Mouse (Mus musculus) forebrain, embryonic 13.5 days (tissue): ENCODE results near the gene Serpina16. TPM values are rescaled to one million over a fixed set of nuclear protein-coding genes. Genes with fewer than 3 reads are reported as not detected.
"Not testable (repeated sequence)": the region's sequence is repeated elsewhere in the genome, so short reads cannot be mapped to it uniquely, and the experiment has no call there.

ENCODE experiments used
- ATAC-seq: fragments of 200-750 bp; cut with Nextera tagmentation; 2 replicates; pipeline ENCODE4 v1.8.0; 2017
- H3K27ac ChIP-seq: fragments of 300-500 bp; sonication (generic); 2 replicates; pipeline ENCODE4 v1.5.1; 2015; ENCODE audit warnings: inconsistent platforms, mild to moderate bottlenecking, moderate library complexity
- H3K27me3 ChIP-seq: fragments of 300-500 bp; sonication (generic); 2 replicates; pipeline ENCODE4 v1.6.1; 2015; ENCODE audit warnings: mild to moderate bottlenecking, inconsistent platforms
- H3K36me3 ChIP-seq: fragments of 300-500 bp; sonication (generic); 2 replicates; pipeline ENCODE4 v1.6.1; 2015; ENCODE audit warnings: mild to moderate bottlenecking, inconsistent platforms; ENCODE audit not compliant: poor library complexity, severe bottlenecking
- H3K4me1 ChIP-seq: fragments of 300-500 bp; sonication (generic); 2 replicates; pipeline ENCODE4 v1.6.1; 2015; ENCODE audit warnings: inconsistent platforms
- H3K4me2 ChIP-seq: fragments of 300-500 bp; sonication (generic); 2 replicates; pipeline ENCODE4 v1.6.1; 2015; ENCODE audit warnings: inconsistent platforms, mild to moderate bottlenecking, moderate library complexity
- H3K4me3 ChIP-seq: fragments of 300-500 bp; sonication (generic); 2 replicates; pipeline ENCODE4 v1.5.1; 2015; ENCODE audit warnings: mild to moderate bottlenecking, inconsistent platforms
- H3K9ac ChIP-seq: fragments of 300-500 bp; sonication (generic); 2 replicates; pipeline ENCODE4 v1.6.1; 2015; ENCODE audit warnings: mild to moderate bottlenecking, inconsistent platforms
- H3K9me3 ChIP-seq: fragments of 300-500 bp; sonication (generic); replicated peaks from 2 replicates; pipeline ENCODE4 v1.6.1; 2016; ENCODE audit warnings: inconsistent platforms
- WGBS: fragments of 180-500 bp; shearing (Covaris S2); methylation state at CpG from one replicate; pipeline ENCODE4 v1.1.7; 2015; 5-methylcytosine and 5-hydroxymethylcytosine counted together
- polyA plus RNA-seq: library from polyadenylated mRNA; unstranded; fragments of >200 nt; fragmentation: Nextera tagmentation; extraction: Ambion mirVana; gene quantifications from 2 replicates; pipeline ENCODE4 v1.2.1, GENCODE M21; 2015

Gene Serpina16
- polyA plus RNA-seq, 1 experiment from 2014 or later, result not detected

- WGBS, result 81% methylated on average over 2 of the region's 2 CpGs
- no peaks in the 10 kb centered on the region for H3K4me1 ChIP-seq
- H3K36me3 ChIP-seq, result no peaks in the 10 kb centered on the region
- H3K27ac ChIP-seq, result no peak overlapping the region
- no peak overlapping the region for H3K4me3 ChIP-seq
- H3K9ac ChIP-seq, result no peak overlapping the region
- H3K4me2 ChIP-seq, result no peak overlapping the region
- ATAC-seq, result no peak
- no peaks in the 10 kb centered on the region for H3K9me3 ChIP-seq
- no peaks in the 10 kb centered on the region for H3K27me3 ChIP-seq
Observed at GRCm38 (mm10) chr12:103681739-103682138, 5.8 kb upstream of the Serpina16 start.

GRCm38 (mm10) chr12:103681169-103681568 lies 5.2 kb upstream of the Serpina16 start:
- Histone ChIP-seq H3K4me2 (no peak overlapping the region), H3K36me3 (no peaks in the 10 kb centered on the region), H3K27ac (no peak overlapping the region), H3K27me3 (no peaks in the 10 kb centered on the region), H3K4me3 (no peak overlapping the region), H3K4me1 (no peaks in the 10 kb centered on the region), H3K9ac (no peak overlapping the region), H3K9me3 (no peaks in the 10 kb centered on the region)
- no peak for ATAC-seq
- 83% methylated on average over 2 of the region's 2 CpGs for WGBS

- H3K9ac ChIP-seq, H3K27me3 ChIP-seq, H3K4me2 ChIP-seq, ATAC-seq, H3K36me3 ChIP-seq, H3K4me3 ChIP-seq, H3K4me1 ChIP-seq, H3K27ac ChIP-seq, H3K9me3 ChIP-seq: not testable (repeated sequence)
- 94% methylated on average over 1 of the region's 1 CpGs for WGBS
Observed at GRCm38 (mm10) chr12:103679853-103680252, 3.9 kb upstream of the Serpina16 start.

GRCm38 (mm10) chr12:103673179-103673578 lies 2.8 kb downstream of the Serpina16 start:
- Histone ChIP-seq H3K4me3 (no peak overlapping the region), H3K4me2 (no peak overlapping the region), H3K9ac (no peak overlapping the region), H3K36me3 (no peaks in the 10 kb centered on the region), H3K27ac (no peak overlapping the region), H3K4me1 (no peaks in the 10 kb centered on the region), H3K27me3 (no peaks in the 10 kb centered on the region), H3K9me3 (0 out of 2 replicates have a peak, but pooled peaks cover 3% of the 10 kb centered on the region)
- 79% methylated on average over 2 of the region's 2 CpGs for WGBS
- no peak for ATAC-seq

- H3K27me3 ChIP-seq, result no peaks in the 10 kb centered on the region
- no peak overlapping the region for H3K27ac ChIP-seq
- no peaks in the 10 kb centered on the region for H3K4me1 ChIP-seq
- H3K4me3 ChIP-seq, result no peak overlapping the region
- ATAC-seq, result no peak
- H3K4me2 ChIP-seq, result no peak overlapping the region
- H3K36me3 ChIP-seq, result no peaks in the 10 kb centered on the region
- WGBS, result 81% methylated on average over 3 of the region's 3 CpGs
- H3K9me3 ChIP-seq, result 0 out of 2 replicates have a peak, but pooled peaks cover 6% of the 10 kb centered on the region
- no peak overlapping the region for H3K9ac ChIP-seq
Observed at GRCm38 (mm10) chr12:103671483-103671882, 4.5 kb downstream of the Serpina16 start.

GRCm38 (mm10) chr12:103670964-103671363 lies 5.0 kb downstream of the Serpina16 start:
- Histone ChIP-seq H3K9ac (no peak overlapping the region), H3K27me3 (no peaks in the 10 kb centered on the region), H3K36me3 (no peaks in the 10 kb centered on the region), H3K4me2 (no peak overlapping the region), H3K27ac (no peak overlapping the region), H3K4me1 (no peaks in the 10 kb centered on the region), H3K4me3 (no peak overlapping the region), H3K9me3 (0 out of 2 replicates have a peak, but pooled peaks cover 6% of the 10 kb centered on the region)
- ATAC-seq, result no peak
- WGBS, result 82% methylated on average over 2 of the region's 2 CpGs

- Histone ChIP-seq H3K9ac (no peak overlapping the region), H3K4me1 (no peaks in the 10 kb centered on the region), H3K4me2 (no peak overlapping the region), H3K4me3 (no peak overlapping the region), H3K36me3 (no peaks in the 10 kb centered on the region), H3K27ac (no peak overlapping the region), H3K9me3 (0 out of 2 replicates have a peak, but pooled peaks cover 5% of the 10 kb centered on the region), H3K27me3 (no peaks in the 10 kb centered on the region)
- ATAC-seq, result no peak
- 87% methylated on average over 5 of the region's 5 CpGs for WGBS
Observed at GRCm38 (mm10) chr12:103670344-103670743, 5.6 kb downstream of the Serpina16 start.

GRCm38 (mm10) chr12:103665286-103665685 lies 10.7 kb downstream of the Serpina16 start:
- no peak for ATAC-seq
- Histone ChIP-seq H3K27ac (no peak overlapping the region), H3K9me3 (0 out of 2 replicates have a peak, but pooled peaks cover 3% of the 10 kb centered on the region), H3K9ac (no peak overlapping the region), H3K4me3 (no peak overlapping the region), H3K36me3 (no peaks in the 10 kb centered on the region), H3K4me2 (no peak overlapping the region), H3K27me3 (no peaks in the 10 kb centered on the region), H3K4me1 (no peaks in the 10 kb centered on the region)
- 91% methylated on average over 3 of the region's 3 CpGs for WGBS

- not testable (repeated sequence) for H3K9me3 ChIP-seq, H3K4me2 ChIP-seq, H3K36me3 ChIP-seq, ATAC-seq, H3K4me1 ChIP-seq, H3K27me3 ChIP-seq, H3K27ac ChIP-seq, H3K9ac ChIP-seq, H3K4me3 ChIP-seq
Observed at GRCm38 (mm10) chr12:103662053-103662452, 13.9 kb downstream of the Serpina16 start.

GRCm38 (mm10) chr12:103660076-103660475 lies 15.9 kb downstream of the Serpina16 start:
- Histone ChIP-seq H3K27me3 (no peaks in the 10 kb centered on the region), H3K4me2 (no peak overlapping the region), H3K27ac (no peak overlapping the region), H3K4me3 (no peak overlapping the region), H3K9ac (no peak overlapping the region), H3K36me3 (no peaks in the 10 kb centered on the region), H3K9me3 (no peaks in the 10 kb centered on the region), H3K4me1 (no peaks in the 10 kb centered on the region)
- 88% methylated on average over 5 of the region's 5 CpGs for WGBS
- ATAC-seq, result no peak

GRCm38 (mm10) chr12:103659171-103659570 lies 16.8 kb downstream of the Serpina16 start:
- no peak for ATAC-seq
- Histone ChIP-seq H3K27me3 (no peaks in the 10 kb centered on the region), H3K4me2 (no peak overlapping the region), H3K9me3 (no peaks in the 10 kb centered on the region), H3K4me3 (no peak overlapping the region), H3K9ac (no peak overlapping the region), H3K4me1 (no peaks in the 10 kb centered on the region), H3K27ac (no peak overlapping the region), H3K36me3 (no peaks in the 10 kb centered on the region)
- WGBS, result 85% methylated on average over 2 of the region's 2 CpGs

GRCm38 (mm10) chr12:103657991-103658390 lies 17.9 kb downstream of the Serpina16 start:
- H3K27me3 ChIP-seq, result no peaks in the 10 kb centered on the region
- WGBS, result 84% methylated on average over 10 of the region's 10 CpGs
- H3K4me2 ChIP-seq, result no peak overlapping the region
- no peak overlapping the region for H3K4me3 ChIP-seq
- no peak overlapping the region for H3K9ac ChIP-seq
- no peaks in the 10 kb centered on the region for H3K9me3 ChIP-seq
- no peaks in the 10 kb centered on the region for H3K4me1 ChIP-seq
- ATAC-seq, result no peak
- H3K36me3 ChIP-seq, result no peaks in the 10 kb centered on the region
- H3K27ac ChIP-seq, result no peak overlapping the region

GRCm38 (mm10) chr12:103656848-103657626 lies 18.9 kb downstream of the Serpina16 start, which contains the start of gene Serpina6:
Gene Serpina6, minus strand, starts transcription at chr12:103657212.
- Histone ChIP-seq H3K4me1 (no peaks in the 10 kb centered on the region), H3K36me3 (no peaks in the 10 kb centered on the region), H3K9ac (no peak within 1 kb of the TSS), H3K27me3 (no peaks in the 10 kb centered on the region), H3K4me3 (no peak within 1 kb of the TSS), H3K9me3 (no peaks in the 10 kb centered on the region), H3K4me2 (no peak within 1 kb of the TSS), H3K27ac (no peak within 1 kb of the TSS)
- ATAC-seq, result no peak
- WGBS, result 89% methylated on average over 9 of the region's 9 CpGs
